Mouse (Mus musculus): ENCODE measurements around the gene 1700049E17Rik2. TPM values are rescaled to one million over a fixed set of nuclear protein-coding genes. Genes with fewer than 3 reads are reported as not detected.
"Not testable (repeated sequence)": the region's sequence is repeated elsewhere in the genome, so short reads cannot be mapped to it uniquely, and the experiment has no call there.

The 1700049E17Rik2 gene
- not detected in 2 replicates for polyA plus RNA-seq (2016; fragmentation: Nextera tagmentation; extraction: Ambion mirVana)

- not testable (repeated sequence) for H3K4me3 ChIP-seq; H3K36me3 ChIP-seq (replicated peaks); H3K9me3 ChIP-seq; H3K4me1 ChIP-seq; DNase-seq (ENCODE audit: extremely low spot score, low spot score); H3K27ac ChIP-seq; H3K27me3 ChIP-seq (ENCODE audit: poor library complexity, severe bottlenecking)
- WGBS = no CpG with 5 or more reads among the region's 1 CpGs
These were observed at the start of gene 1700049E17Rik2 for GRCm38 (mm10) chr14:41572911-41573310. Gene 1700049E17Rik2, plus strand, starts transcription at chr14:41573211.

- H3K27ac ChIP-seq; H3K36me3 ChIP-seq (replicated peaks); H3K9me3 ChIP-seq; DNase-seq (ENCODE audit: extremely low spot score, low spot score); H3K4me3 ChIP-seq; H3K27me3 ChIP-seq (ENCODE audit: poor library complexity, severe bottlenecking); H3K4me1 ChIP-seq: not testable (repeated sequence)
- WGBS = 87% methylated on average over 1 of the region's 1 CpGs
These were observed 48.3 kb upstream of the 1700049E17Rik2 start for GRCm38 (mm10) chr14:41524695-41525094.

- not testable (repeated sequence) for H3K9me3 ChIP-seq; H3K4me1 ChIP-seq; H3K27me3 ChIP-seq (ENCODE audit: poor library complexity, severe bottlenecking); H3K4me3 ChIP-seq; H3K27ac ChIP-seq; DNase-seq (ENCODE audit: extremely low spot score, low spot score); H3K36me3 ChIP-seq (replicated peaks)
- no CpG with 5 or more reads among the region's 2 CpGs for WGBS
These were observed 17.5 kb upstream of the 1700049E17Rik2 start, which contains the start of gene Gm7970 for GRCm38 (mm10) chr14:41555483-41555882. Gene Gm7970, minus strand, starts transcription at chr14:41555583.

GRCm38 (mm10) chr14:41586346-41586745, 13.3 kb downstream of the 1700049E17Rik2 start:
- not testable (repeated sequence) for H3K9me3 ChIP-seq; H3K36me3 ChIP-seq (replicated peaks); DNase-seq (ENCODE audit: extremely low spot score, low spot score); H3K4me1 ChIP-seq; H3K4me3 ChIP-seq; H3K27me3 ChIP-seq (ENCODE audit: poor library complexity, severe bottlenecking); H3K27ac ChIP-seq
- WGBS = 78% methylated on average over 1 of the region's 1 CpGs

GRCm38 (mm10) chr14:41600935-41601334, 27.9 kb downstream of the 1700049E17Rik2 start:
- not testable (repeated sequence) for H3K36me3 ChIP-seq (replicated peaks); H3K9me3 ChIP-seq; H3K4me1 ChIP-seq; H3K27ac ChIP-seq; H3K27me3 ChIP-seq (ENCODE audit: poor library complexity, severe bottlenecking); H3K4me3 ChIP-seq; DNase-seq (ENCODE audit: extremely low spot score, low spot score)
- 94% methylated on average over 15 of the region's 15 CpGs for WGBS

GRCm38 (mm10) chr14:41610690-41611089, 37.7 kb downstream of the 1700049E17Rik2 start:
- H3K4me3 ChIP-seq; H3K4me1 ChIP-seq; H3K9me3 ChIP-seq; H3K27me3 ChIP-seq (ENCODE audit: poor library complexity, severe bottlenecking); H3K36me3 ChIP-seq (replicated peaks); H3K27ac ChIP-seq; DNase-seq (ENCODE audit: extremely low spot score, low spot score): not testable (repeated sequence)
- WGBS = 88% methylated on average over 1 of the region's 1 CpGs

- not testable (repeated sequence) for H3K9me3 ChIP-seq; H3K27ac ChIP-seq; H3K4me1 ChIP-seq; H3K36me3 ChIP-seq (replicated peaks); DNase-seq (ENCODE audit: extremely low spot score, low spot score); H3K4me3 ChIP-seq; H3K27me3 ChIP-seq (ENCODE audit: poor library complexity, severe bottlenecking)
- WGBS = 92% methylated on average over 5 of the region's 5 CpGs
These were observed 49.5 kb downstream of the 1700049E17Rik2 start for GRCm38 (mm10) chr14:41622535-41622934.

GRCm38 (mm10) chr14:41624512-41624911, 51.5 kb downstream of the 1700049E17Rik2 start, which contains the start of gene Gm3072:
Gene Gm3072, minus strand, starts transcription at chr14:41624612.
- H3K27ac ChIP-seq; H3K36me3 ChIP-seq (replicated peaks); DNase-seq (ENCODE audit: extremely low spot score, low spot score); H3K9me3 ChIP-seq; H3K4me3 ChIP-seq; H3K27me3 ChIP-seq (ENCODE audit: poor library complexity, severe bottlenecking); H3K4me1 ChIP-seq: not testable (repeated sequence)
- 92% methylated on average over 1 of the region's 2 CpGs for WGBS

GRCm38 (mm10) chr14:41630144-41630543, 57.1 kb downstream of the 1700049E17Rik2 start:
- not testable (repeated sequence) for H3K4me1 ChIP-seq; H3K9me3 ChIP-seq; H3K4me3 ChIP-seq; H3K36me3 ChIP-seq (replicated peaks); DNase-seq (ENCODE audit: extremely low spot score, low spot score); H3K27ac ChIP-seq; H3K27me3 ChIP-seq (ENCODE audit: poor library complexity, severe bottlenecking)
- 91% methylated on average over 10 of the region's 11 CpGs for WGBS

Other genes with a start within 250 kb of the 1700049E17Rik2 start
- not detected in 2 replicates for gene Gm5798, start 224.6 kb upstream of the 1700049E17Rik2 start, polyA plus RNA-seq (2016; fragmentation: Nextera tagmentation; extraction: Ambion mirVana)
- not detected in 2 replicates for gene Gm7945, start 186.8 kb upstream of the 1700049E17Rik2 start, polyA plus RNA-seq (2016; fragmentation: Nextera tagmentation; extraction: Ambion mirVana)
- not detected in 2 replicates for gene Gm6482, start 164.9 kb upstream of the 1700049E17Rik2 start, polyA plus RNA-seq (2016; fragmentation: Nextera tagmentation; extraction: Ambion mirVana)
- gene Gm7954, start 119.7 kb upstream of the 1700049E17Rik2 start, polyA plus RNA-seq (2016; fragmentation: Nextera tagmentation; extraction: Ambion mirVana) = not detected in 2 replicates
- not detected in 2 replicates for gene Gm3486, start 83.7 kb upstream of the 1700049E17Rik2 start, polyA plus RNA-seq (2016; fragmentation: Nextera tagmentation; extraction: Ambion mirVana)
- gene Gm7970, start 17.6 kb upstream of the 1700049E17Rik2 start, polyA plus RNA-seq (2016; fragmentation: Nextera tagmentation; extraction: Ambion mirVana) = not detected in 2 replicates
- not detected in 2 replicates for gene Gm3072, start 51.4 kb downstream of the 1700049E17Rik2 start, polyA plus RNA-seq (2016; fragmentation: Nextera tagmentation; extraction: Ambion mirVana)
- gene Gm3676, start 73.3 kb downstream of the 1700049E17Rik2 start, polyA plus RNA-seq (2016; fragmentation: Nextera tagmentation; extraction: Ambion mirVana) = not detected in 2 replicates
- not detected in 2 replicates for gene Gm8068, start 128.7 kb downstream of the 1700049E17Rik2 start, polyA plus RNA-seq (2016; fragmentation: Nextera tagmentation; extraction: Ambion mirVana)
- gene Gm7929, start 177.4 kb downstream of the 1700049E17Rik2 start, polyA plus RNA-seq (2016; fragmentation: Nextera tagmentation; extraction: Ambion mirVana) = not detected in 2 replicates
- gene Gm47189, start 199.2 kb downstream of the 1700049E17Rik2 start, polyA plus RNA-seq (2016; fragmentation: Nextera tagmentation; extraction: Ambion mirVana) = not detected in 2 replicates